Mouse (Mus musculus) 416B (cell line): ENCODE measurements around the gene Slc28a3.

Experiments used
- DNase-seq: peaks from one replicate; pipeline ENCODE4 v3.0.0; 2011; ENCODE audit warnings: low read depth

The Slc28a3 gene

GRCm38 (mm10) chr13:58560497-58561138 lies 50.1 kb downstream of the Slc28a3 start:
- DNase-seq: no peak

- DNase-seq: no peak
Measured at GRCm38 (mm10) chr13:58558216-58558615, 52.5 kb downstream of the Slc28a3 start.

DNA sequence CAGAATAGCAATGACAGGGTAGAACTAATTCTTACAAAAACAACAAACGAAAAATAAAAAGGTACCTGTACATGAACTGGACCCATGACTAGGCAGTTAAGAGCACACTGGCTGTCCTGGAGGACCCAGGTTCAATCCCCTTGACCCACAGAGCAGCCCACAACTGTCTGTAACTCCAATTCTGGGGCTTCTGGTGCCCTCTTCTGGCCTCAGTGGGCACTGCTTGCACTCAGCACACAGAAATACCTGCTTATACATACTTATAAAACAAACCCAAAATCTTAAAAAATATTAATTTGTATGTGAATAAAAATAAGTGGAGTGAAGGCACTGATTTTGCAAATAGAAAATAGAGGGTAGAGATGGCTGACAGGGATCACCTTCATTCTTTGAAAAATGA lies 54.7 kb downstream of the Slc28a3 start:
- DNase-seq: peak; percentile 32

GRCm38 (mm10) chr13:58555561-58555960 lies 55.1 kb downstream of the Slc28a3 start:
- no peak for DNase-seq

DNA sequence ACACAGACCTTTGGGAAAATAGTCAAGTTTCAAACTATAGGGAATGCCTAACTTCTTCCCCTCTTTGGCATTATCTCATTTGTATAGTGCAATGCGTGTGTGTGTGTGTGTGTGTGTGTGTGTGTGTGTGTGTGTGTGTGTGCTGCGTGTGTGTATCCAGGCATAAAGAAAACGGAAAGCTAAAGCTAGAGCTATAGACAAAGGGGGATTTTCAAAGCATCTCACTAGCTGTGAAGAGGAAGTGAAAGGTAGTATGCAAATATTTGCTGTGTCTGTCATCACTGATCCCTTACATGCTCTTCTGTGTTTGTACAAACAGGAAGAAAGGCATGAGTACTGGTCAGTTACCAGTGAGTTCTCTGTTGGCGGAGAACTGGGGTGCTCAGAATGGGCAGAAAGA lies 58.8 kb downstream of the Slc28a3 start:
- no peak for DNase-seq

- no peak for DNase-seq
Measured at GRCm38 (mm10) chr13:58547570-58547969, 63.1 kb downstream of the Slc28a3 start.

GRCm38 (mm10) chr13:58543688-58544408 lies 66.8 kb downstream of the Slc28a3 start:
- no peak for DNase-seq

- DNase-seq: peak; percentile 54
Measured at GRCm38 (mm10) chr13:58543066-58543465, 67.6 kb downstream of the Slc28a3 start.

DNA sequence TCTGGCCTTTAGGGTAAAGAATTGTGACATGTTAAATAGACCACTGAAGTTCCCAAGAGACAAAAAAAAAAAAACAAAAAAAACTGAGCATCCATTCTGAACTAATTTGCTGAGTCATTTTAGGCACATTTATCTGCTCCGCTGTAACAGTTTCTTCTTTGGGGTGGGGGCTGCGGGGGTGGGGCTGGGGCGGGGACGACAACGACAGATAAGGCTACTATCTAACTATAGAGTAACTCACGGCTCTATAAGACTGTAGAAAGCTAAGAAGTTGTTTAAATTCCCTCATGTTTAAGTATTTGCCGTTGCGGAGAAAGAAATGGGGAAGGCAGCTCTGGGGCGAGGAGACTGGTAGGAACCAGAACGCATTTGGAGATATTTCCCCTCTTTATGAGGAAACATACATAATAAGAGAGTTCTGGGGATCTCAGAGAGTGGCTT lies 68.1 kb downstream of the Slc28a3 start:
- no peak for DNase-seq

DNA sequence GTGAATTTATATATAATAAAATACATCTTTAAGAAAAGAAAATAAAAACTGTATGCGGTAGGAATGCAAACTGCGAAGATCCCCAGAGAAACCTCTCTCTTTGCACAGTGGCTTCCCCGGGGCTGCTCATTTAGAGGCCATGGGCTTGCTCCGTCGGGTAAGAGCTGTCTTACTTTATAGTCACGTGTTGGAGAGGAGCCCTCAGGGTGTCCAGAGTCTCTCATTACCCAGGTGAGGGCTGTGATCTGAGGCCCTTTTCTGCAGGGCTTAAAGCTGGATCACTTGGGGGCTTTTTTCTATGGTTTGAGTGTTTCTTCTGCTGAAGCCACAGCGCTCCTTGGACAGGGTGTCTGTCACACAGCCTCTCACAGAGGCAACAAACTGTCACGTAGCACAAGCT lies 68.5 kb downstream of the Slc28a3 start:
- DNase-seq: no peak

DNA sequence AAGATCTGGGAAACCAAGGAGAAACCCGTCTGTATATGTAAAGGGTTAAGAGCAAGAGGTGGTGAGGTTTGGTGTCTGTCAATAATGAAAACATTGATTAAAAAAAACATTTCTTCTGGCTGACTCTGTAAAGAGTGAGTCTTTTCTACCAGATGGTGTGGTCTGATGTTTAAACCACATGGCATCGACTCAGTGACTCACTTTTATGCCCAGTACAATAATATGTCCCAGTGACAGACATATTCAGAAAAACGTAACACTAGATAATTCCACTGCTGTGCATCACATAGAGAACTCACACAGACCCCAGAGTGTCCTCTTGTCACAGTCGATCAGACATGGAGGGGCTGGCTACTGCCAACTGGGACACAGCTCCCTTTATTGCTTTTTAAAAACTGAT lies 69.1 kb downstream of the Slc28a3 start:
- DNase-seq: no peak

GRCm38 (mm10) chr13:58538966-58539365 lies 71.7 kb downstream of the Slc28a3 start:
- DNase-seq: no peak

- DNase-seq: no peak
Measured at GRCm38 (mm10) chr13:58538366-58538765, 72.3 kb downstream of the Slc28a3 start.

DNA sequence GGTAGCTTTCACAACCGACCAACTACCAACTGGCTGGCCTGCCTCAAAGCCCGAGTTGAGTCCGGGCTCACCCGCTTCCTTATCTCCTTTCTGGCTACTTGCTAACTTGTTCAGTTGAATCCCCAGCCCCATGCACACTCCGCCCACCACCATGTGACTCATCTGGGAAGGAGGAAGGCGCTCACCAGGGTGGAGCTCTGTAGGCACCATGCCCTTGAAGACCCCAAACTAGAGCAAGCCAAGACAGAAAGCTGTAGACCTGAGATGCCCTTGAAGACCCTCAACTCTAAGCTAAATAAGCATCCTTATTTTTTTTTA lies 72.8 kb downstream of the Slc28a3 start:
- DNase-seq: no peak

- no peak for DNase-seq
Measured at GRCm38 (mm10) chr13:58537232-58537915, 73.3 kb downstream of the Slc28a3 start.

GRCm38 (mm10) chr13:58536466-58537231 lies 74.0 kb downstream of the Slc28a3 start:
- DNase-seq: no peak

DNA sequence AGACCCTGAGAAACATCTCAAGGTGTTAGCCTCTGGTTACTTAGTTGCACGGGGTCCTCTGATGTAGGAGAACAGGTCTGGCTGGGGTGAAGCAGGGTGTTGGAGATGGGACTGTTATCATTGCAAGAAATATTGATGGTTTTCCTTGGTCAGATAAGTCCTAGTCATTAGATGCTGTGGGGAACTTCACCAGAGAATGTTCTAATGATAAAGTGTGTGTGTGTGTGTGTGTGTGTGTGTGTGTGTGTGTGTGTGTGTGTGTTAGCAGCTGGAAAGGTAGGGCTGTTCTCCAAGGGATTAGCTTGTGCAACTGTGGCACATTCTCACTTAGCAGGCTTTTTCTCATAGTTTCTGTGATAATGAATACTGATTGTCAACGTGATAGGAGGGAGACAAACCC lies 75.4 kb downstream of the Slc28a3 start:
- no peak for DNase-seq

DNA sequence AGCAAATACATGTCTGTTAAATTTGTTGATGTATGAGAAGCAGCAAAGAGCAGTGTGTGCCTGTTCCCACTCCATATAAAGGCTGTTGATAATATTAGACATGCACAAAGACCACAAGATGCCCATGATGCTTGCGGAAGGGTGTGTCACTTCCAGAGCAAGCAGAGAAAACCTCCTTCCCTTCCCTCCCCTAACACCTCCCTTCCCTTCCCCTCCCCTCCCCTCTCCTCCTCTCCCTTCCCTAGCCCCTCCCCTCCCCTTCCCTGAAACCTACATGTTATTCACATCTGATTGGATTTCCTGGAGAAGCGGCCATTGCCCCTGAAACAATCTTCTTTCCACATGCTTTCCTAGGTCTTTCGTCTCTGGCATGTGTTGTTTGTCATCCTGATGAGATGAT lies 75.8 kb downstream of the Slc28a3 start:
- no peak for DNase-seq

GRCm38 (mm10) chr13:58534216-58534841 lies 76.3 kb downstream of the Slc28a3 start:
- DNase-seq: peak; percentile 26

- no peak for DNase-seq
Measured at GRCm38 (mm10) chr13:58524581-58524980, 86.1 kb downstream of the Slc28a3 start.

GRCm38 (mm10) chr13:58523761-58524117 lies 86.9 kb downstream of the Slc28a3 start:
- DNase-seq: no peak
